Mouse (Mus musculus): ENCODE results near the gene Trak1.
"Not testable (repeated sequence)": the region's sequence is repeated elsewhere in the genome, so short reads cannot be mapped to it uniquely, and the experiment has no call there.

The Trak1 gene

GRCm38 (mm10) chr9:121319323-121319966, 22.1 kb downstream of the Trak1 start:
- in situ Hi-C loops (cut with MboI, MseI), result no loop called here

GRCm38 (mm10) chr9:121320433-121320832, 23.1 kb downstream of the Trak1 start:
- in situ Hi-C loops (cut with MboI, MseI), result no loop called here

GRCm38 (mm10) chr9:121321118-121321517, 23.8 kb downstream of the Trak1 start:
- in situ Hi-C loops (cut with MboI, MseI), result no loop called here

DNA sequence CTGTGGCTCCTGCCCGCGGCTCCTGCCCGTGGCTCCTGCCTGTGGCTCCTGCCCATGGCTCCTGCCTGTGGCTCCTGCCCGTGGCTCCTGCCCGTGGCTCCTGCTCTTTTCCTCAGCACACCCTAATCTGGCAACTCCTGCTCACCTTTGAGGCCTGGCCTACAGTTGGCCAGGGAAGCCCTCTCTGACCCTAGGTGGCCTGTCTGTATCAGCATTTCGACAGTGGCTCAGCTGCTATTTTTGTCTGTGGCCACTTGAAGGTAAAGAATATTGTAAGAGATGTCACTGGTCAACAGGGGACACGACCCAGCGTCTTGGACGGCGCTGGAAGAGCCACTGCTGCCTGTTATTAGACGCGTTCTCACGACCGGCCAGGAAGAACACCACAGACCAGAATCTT, 24.7 kb downstream of the Trak1 start:
- in situ Hi-C loops (cut with MboI, MseI), result no loop called here

GRCm38 (mm10) chr9:121328342-121328741, 31.0 kb downstream of the Trak1 start:
- in situ Hi-C loops (cut with MboI, MseI), result not testable (repeated sequence)

GRCm38 (mm10) chr9:121329181-121329580, 31.9 kb downstream of the Trak1 start:
- in situ Hi-C loops (cut with MboI, MseI), result no loop called here

- in situ Hi-C loops (cut with MboI, MseI), result no loop called here
These were observed 32.8 kb downstream of the Trak1 start for GRCm38 (mm10) chr9:121330065-121330464.

DNA sequence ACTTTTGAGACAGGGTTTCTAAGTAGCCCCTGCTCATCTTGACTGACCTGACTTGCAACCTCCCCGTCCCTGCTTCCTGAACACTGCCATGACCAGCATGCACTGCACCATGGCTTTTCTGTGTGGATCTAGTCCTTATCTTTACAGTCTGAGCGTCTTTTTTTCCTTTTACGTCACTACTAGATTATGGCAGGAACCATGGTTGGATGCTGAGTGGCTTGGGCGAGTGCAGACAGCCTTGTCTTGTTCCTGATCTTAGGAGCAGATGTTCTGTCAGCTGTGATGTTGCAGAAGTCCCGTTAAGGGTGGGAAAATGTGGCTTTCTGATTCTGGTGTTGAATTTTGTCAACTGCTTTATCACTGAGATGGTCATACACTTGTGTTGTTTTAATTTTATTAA, 34.1 kb downstream of the Trak1 start:
- in situ Hi-C loops (cut with MboI, MseI), result no loop called here

DNA sequence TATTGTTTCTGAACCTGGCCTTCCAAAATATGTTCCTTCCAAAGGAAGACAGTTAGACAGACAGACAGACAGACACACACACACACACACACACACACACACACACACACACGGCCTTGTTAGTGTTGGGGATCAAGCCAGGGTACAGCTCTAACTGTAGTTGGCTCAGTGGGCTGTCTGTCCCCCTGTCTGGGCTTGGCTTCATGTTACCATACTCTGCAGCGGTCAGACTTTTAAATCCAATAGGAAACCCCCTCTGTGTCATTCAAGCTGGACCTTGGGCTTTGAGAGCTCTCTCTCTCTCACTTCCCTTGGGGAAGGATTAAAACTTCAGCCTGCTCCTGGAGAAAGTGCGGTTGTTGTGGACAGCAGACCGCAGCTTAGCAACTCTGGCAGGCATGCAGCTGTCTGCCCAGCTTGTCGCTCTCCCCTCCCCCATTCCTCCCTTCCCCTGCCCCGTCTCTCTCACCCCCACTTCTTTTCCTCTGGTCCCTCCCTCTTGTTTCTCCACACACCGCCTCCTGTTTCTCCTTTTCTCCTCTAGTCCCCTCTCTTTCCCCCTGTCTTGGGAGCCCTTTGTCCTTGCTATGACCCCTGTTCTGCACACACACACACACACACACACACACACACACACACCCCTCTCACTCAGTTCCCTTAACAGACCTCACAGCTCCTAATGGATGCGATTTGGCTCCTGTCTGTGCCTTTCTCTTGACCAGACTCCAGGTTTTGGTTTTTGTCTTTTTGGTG, 34.8 kb downstream of the Trak1 start:
- in situ Hi-C loops (cut with MboI, MseI), result no loop called here

- in situ Hi-C loops (cut with MboI, MseI), result no loop called here
These were observed 36.3 kb downstream of the Trak1 start for GRCm38 (mm10) chr9:121333559-121333958.

DNA sequence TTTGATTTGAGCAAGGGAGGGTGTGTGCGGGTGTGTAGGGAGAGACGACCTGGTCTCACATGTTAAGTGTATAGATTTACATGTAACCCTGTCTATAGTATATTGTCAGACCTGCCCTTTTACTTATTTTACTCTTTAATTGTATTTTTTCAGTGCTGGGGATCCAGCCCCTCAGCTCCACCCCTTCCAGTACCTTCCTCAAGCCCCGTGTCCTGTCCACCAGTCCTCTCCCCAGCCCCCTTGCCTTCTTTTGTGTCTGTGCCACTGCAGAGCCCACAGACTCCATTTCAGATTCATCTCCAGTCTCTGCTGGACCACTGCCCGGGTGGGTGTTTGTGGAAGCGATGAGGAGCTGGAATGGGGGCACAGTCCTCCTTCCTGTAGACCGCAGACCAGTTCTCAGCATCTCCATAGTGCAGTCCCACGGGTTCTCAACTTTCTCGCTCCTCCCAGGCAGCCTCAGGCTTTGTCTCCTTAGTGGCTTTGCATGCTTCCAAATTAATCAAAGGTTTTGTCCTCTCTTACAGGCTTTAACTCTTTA, 37.1 kb downstream of the Trak1 start:
- in situ Hi-C loops (cut with MboI, MseI), result no loop called here

DNA sequence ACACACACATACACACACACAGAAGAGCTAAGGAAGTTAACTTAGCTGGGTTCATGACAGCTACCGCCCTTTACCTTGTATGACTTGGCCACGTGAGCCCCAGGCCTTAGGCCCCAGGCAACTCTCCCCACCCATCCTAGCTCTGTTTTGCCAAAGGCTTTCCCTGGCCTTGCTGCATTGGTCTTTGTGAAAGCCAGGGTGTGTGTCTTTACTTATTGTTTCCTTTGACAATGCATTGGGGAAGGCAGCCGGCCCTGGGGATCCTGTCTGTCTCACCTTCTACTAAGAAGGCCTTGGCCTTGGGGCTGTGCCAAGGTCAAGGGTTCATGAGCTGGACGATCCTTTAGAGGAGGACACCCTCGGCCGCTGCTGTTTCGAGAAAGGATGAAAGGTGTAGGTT, 38.3 kb downstream of the Trak1 start:
- in situ Hi-C loops (cut with MboI, MseI), result no loop called here

DNA sequence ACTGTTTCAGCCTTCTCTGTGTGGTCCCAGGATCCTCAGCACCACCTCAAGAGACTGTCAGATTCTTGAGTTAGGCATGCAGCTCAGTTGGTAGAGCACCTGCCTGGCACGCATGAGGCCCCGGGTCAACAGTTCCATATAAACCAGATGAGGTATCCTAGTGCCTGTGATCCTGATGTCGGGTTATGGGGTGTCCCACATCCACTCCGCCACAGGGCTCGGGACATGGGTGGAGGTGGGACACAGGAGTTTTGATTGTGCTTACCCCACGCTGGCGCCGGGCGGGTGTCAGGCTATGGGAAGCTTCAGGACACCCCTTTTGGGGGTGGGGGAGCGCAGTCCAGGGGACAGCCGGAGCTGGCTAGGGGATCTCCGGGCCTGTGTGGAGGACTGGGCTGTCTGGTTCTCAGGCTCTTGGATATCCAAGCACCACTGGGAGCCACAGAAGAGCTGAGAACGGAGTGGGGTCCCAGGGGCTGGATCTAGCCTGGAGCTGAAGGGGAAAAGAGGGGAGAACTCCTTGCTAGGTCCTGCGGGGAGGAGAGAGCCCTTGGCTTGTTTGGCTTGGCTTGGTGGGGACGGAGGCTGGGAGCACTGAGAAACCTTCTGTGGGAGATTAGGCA, 39.1 kb downstream of the Trak1 start:
- in situ Hi-C loops (cut with MboI, MseI), result no loop called here

DNA sequence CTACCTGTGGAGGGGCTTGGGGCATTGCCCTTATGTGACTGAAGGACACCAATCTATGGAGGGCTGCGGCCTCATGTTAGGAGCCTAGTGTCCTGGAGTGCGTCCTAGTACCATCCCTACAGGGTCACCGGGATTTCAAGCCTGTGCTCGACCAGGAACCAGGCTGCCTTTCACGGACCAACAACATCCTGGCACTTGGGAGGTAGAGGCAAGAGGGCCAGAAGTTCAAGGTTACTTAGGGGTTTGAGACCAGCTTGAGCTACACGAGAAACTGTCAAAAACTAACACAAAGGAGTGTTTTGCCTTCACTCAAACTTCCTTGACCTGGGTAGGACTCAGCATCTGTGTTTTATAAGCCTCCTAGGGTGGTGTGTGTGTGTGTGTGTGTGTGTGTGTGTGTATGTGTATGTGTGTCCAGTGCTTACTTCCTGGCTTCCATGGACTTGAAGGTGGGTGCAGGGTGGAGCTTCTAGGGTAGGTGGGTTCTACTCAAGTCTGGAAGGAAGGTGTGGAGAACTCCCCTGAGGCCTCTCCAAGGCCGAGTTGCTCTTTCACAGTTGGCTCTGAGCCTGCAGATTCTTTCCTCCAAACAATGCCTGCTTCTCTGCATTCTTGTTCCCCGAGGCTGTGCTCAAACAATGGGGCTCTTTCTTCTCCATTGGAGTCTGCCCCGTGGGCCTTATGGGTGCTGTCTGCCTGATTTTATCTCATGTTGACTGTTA, 40.1 kb downstream of the Trak1 start:
- in situ Hi-C loops (cut with MboI, MseI), result no loop called here

- in situ Hi-C loops (cut with MboI, MseI), result no loop called here
These were observed 40.6 kb downstream of the Trak1 start for GRCm38 (mm10) chr9:121337938-121338289.

GRCm38 (mm10) chr9:121341832-121342231, 44.5 kb downstream of the Trak1 start:
- in situ Hi-C loops (cut with MboI, MseI), result no loop called here

DNA sequence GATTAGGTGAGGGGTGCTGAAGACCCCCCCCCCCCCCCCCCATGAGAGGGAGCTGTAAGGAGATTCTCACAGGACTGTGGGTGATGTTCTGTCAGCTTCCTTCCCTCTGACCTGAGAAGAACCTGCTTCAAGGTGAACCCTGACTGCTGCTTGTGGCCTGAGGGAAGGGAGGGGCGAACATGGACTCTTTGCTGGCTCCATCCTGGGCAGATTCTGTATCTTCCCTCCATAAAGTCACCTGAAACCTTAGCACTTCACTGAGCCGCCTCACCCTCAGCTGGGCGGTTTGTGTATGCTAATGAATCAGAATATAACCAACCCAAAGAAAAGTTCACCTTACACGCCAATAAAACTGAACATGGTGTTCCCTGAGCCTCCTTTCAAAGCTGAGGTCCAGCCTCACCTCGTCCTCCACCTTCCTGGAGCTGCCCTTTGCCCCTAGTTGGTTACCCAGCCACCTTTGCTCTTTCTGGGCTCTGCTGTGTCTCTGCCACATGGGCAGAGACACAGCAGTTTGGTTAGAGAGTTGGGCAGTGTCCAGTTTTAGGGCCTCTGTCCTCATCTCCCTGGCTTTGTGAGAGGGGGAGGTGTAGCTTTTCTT, 45.3 kb downstream of the Trak1 start:
- in situ Hi-C loops (cut with MboI, MseI), result no loop called here

- in situ Hi-C loops (cut with MboI, MseI), result no loop called here
These were observed 46.0 kb downstream of the Trak1 start for GRCm38 (mm10) chr9:121343122-121343876.

DNA sequence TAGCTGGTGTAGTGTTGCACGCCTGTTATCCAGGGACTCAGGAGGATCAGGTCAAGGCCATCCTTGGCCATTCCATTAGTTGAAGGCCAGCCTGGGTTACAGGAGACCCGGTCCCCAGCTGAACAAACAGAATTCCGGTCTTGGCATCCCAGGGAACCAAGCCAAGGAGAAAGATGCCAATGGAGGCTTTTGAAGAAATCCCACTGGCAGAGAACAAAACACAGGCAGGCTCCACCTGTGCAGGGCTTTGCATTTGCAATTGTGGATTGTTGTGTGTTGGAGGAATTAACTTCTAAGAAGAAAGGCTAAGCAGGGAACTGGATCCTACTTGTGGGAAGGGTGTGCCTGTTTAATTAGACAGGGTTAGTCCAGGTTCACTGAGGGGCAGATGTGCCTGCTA, 47.0 kb downstream of the Trak1 start:
- in situ Hi-C loops (cut with MboI, MseI), result no loop called here

- in situ Hi-C loops (cut with MboI, MseI), result no loop called here
These were observed 48.3 kb downstream of the Trak1 start for GRCm38 (mm10) chr9:121345427-121346130.
